Mouse (Mus musculus): Measurements from ENCODE around the gene Lbx2. TPM values are rescaled to one million over a fixed set of nuclear protein-coding genes. Genes with fewer than 3 reads are reported as not detected.

The Lbx2 gene
- polyA plus RNA-seq, 1 experiment from 2014 or later: 8.6 TPM

MicroRNAs within 50 kb of the gene (microRNA counts, 519-probe panel; counts per million panel counts)
- microRNA mmu-miR-3470a+mmu-miR-3470b: 971 counts per million, percentile 37 among the panel's probes with 10 or more counts

Small RNA genes within 50 kb of the gene (microRNA-seq; reads per million reads assigned to microRNA genes)
- gene Mir3470a (not detected), gene Mir7040 (0.79 reads per million)

Other genes with a start within 250 kb of the Lbx2 start
- 1.1 and 1.6 TPM in 2 replicates for gene Sema4f, start 146.6 kb upstream of the Lbx2 start, polyA plus RNA-seq (2015; fragmentation: Nextera tagmentation; extraction: Ambion mirVana)
- gene M1ap, start 139.5 kb upstream of the Lbx2 start, polyA plus RNA-seq (2015; fragmentation: Nextera tagmentation; extraction: Ambion mirVana): 0.29 and 0.69 TPM in 2 replicates
- 14.5 and 14.8 TPM in 2 replicates for gene Dok1, start 52.9 kb upstream of the Lbx2 start, polyA plus RNA-seq (2015; fragmentation: Nextera tagmentation; extraction: Ambion mirVana)
- gene Loxl3, start 52.2 kb upstream of the Lbx2 start, polyA plus RNA-seq (2015; fragmentation: Nextera tagmentation; extraction: Ambion mirVana): 24.4 and 26.1 TPM in 2 replicates
- 244 and 260 TPM in 2 replicates for gene Aup1, start 31.8 kb upstream of the Lbx2 start, polyA plus RNA-seq (2015; fragmentation: Nextera tagmentation; extraction: Ambion mirVana)
- 91.9 and 94.3 TPM in 2 replicates for gene Htra2, start 31.1 kb upstream of the Lbx2 start, polyA plus RNA-seq (2015; fragmentation: Nextera tagmentation; extraction: Ambion mirVana)
- gene Dqx1, start 28.5 kb upstream of the Lbx2 start, polyA plus RNA-seq (2015; fragmentation: Nextera tagmentation; extraction: Ambion mirVana): 5.0 and 5.2 TPM in 2 replicates
- 0.49 and 0.73 TPM in 2 replicates for gene Tlx2, start 16.1 kb upstream of the Lbx2 start, polyA plus RNA-seq (2015; fragmentation: Nextera tagmentation; extraction: Ambion mirVana)
- gene Pcgf1, start 8.5 kb upstream of the Lbx2 start, polyA plus RNA-seq (2015; fragmentation: Nextera tagmentation; extraction: Ambion mirVana): 43.1 and 44.5 TPM in 2 replicates
- 3.5 and 3.9 TPM in 2 replicates for gene Ccdc142, start 15.2 kb downstream of the Lbx2 start, polyA plus RNA-seq (2015; fragmentation: Nextera tagmentation; extraction: Ambion mirVana)
- 2.8 and 3.3 TPM in 2 replicates for gene Gm42688, start 15.2 kb downstream of the Lbx2 start, polyA plus RNA-seq (2015; fragmentation: Nextera tagmentation; extraction: Ambion mirVana)
- 131 and 143 TPM in 2 replicates for gene Mrpl53, start 22.7 kb downstream of the Lbx2 start, polyA plus RNA-seq (2015; fragmentation: Nextera tagmentation; extraction: Ambion mirVana)
- gene Mogs, start 29.1 kb downstream of the Lbx2 start, polyA plus RNA-seq (2015; fragmentation: Nextera tagmentation; extraction: Ambion mirVana): 10.6 and 34.9 TPM in 2 replicates
- gene Wbp1, start 35.2 kb downstream of the Lbx2 start, polyA plus RNA-seq (2015; fragmentation: Nextera tagmentation; extraction: Ambion mirVana): 159 and 160 TPM in 2 replicates
- gene Ino80b, start 39.1 kb downstream of the Lbx2 start, polyA plus RNA-seq (2015; fragmentation: Nextera tagmentation; extraction: Ambion mirVana): 14.2 TPM in 2 replicates
- gene Rtkn, start 49.1 kb downstream of the Lbx2 start, polyA plus RNA-seq (2015; fragmentation: Nextera tagmentation; extraction: Ambion mirVana): 43.0 and 43.9 TPM in 2 replicates
- 7.7 and 8.0 TPM in 2 replicates for gene Wdr54, start 70.0 kb downstream of the Lbx2 start, polyA plus RNA-seq (2015; fragmentation: Nextera tagmentation; extraction: Ambion mirVana)
- 2.6 and 2.8 TPM in 2 replicates for gene 1700003E16Rik, start 70.0 kb downstream of the Lbx2 start, polyA plus RNA-seq (2015; fragmentation: Nextera tagmentation; extraction: Ambion mirVana)
- gene Dctn1, start 79.6 kb downstream of the Lbx2 start, polyA plus RNA-seq (2015; fragmentation: Nextera tagmentation; extraction: Ambion mirVana): 97.7 and 101 TPM in 2 replicates
- 0.72 and 0.91 TPM in 2 replicates for gene Slc4a5, start 133.5 kb downstream of the Lbx2 start, polyA plus RNA-seq (2015; fragmentation: Nextera tagmentation; extraction: Ambion mirVana)
- 38.5 and 40.5 TPM in 2 replicates for gene Mthfd2, start 239.5 kb downstream of the Lbx2 start, polyA plus RNA-seq (2015; fragmentation: Nextera tagmentation; extraction: Ambion mirVana)
- 70.0 and 73.8 TPM in 2 replicates for gene Mob1a, start 239.6 kb downstream of the Lbx2 start, polyA plus RNA-seq (2015; fragmentation: Nextera tagmentation; extraction: Ambion mirVana)